Mouse (Mus musculus): ENCODE measurements around the gene Fam69a. TPM values are rescaled to one million over a fixed set of nuclear protein-coding genes. Genes with fewer than 3 reads are reported as not detected.
"Not testable (repeated sequence)": the region's sequence is repeated elsewhere in the genome, so short reads cannot be mapped to it uniquely, and the experiment has no call there.

The Fam69a gene
- polyA plus RNA-seq, 1 experiment from 2014 or later = 50.0 TPM

DNA sequence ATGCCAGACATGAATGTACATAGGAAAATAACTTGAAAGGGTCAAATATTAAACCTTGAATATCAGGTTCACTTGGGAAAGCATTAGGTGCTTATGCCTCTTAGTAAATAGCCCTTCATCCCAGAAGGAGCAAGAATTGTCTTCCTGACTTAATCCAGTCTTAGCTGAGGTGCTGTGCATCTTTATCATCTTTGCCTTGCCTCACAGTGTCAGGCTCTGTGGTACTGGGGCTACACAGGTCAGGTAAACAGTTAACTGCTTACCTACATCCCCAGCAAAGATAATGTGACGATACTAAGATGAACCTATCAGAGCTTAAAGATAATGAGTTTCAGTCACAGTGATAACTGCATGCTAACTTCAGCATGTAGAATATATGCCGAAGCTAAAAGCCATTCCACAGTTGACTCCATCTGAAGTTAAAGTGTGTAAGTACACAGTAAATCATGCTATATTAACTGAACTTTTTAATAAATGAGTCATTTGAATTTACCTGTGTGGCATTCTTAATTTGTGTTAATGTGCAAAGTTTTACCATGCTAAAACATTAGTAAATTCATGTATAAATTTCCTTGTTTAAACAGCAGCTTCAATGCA lies 78.3 kb downstream of the Fam69a start:
- peaks cover 51% of the 10 kb centered on the region for H3K36me3 ChIP-seq (replicated peaks)
- H3K4me2 ChIP-seq = no peak overlapping the region
- no peak overlapping the region for H3K9ac ChIP-seq
- H3K4me3 ChIP-seq = no peak overlapping the region
- H3K27ac ChIP-seq = no peak overlapping the region
- 96% methylated on average over 2 of the region's 2 CpGs for WGBS
- no peaks in the 10 kb centered on the region for H3K9me3 ChIP-seq
- H3K27me3 ChIP-seq (replicated peaks) = no peaks in the 10 kb centered on the region
- no peak for ATAC-seq (replicated peaks)
- no peaks in the 10 kb centered on the region for H3K4me1 ChIP-seq

DNA sequence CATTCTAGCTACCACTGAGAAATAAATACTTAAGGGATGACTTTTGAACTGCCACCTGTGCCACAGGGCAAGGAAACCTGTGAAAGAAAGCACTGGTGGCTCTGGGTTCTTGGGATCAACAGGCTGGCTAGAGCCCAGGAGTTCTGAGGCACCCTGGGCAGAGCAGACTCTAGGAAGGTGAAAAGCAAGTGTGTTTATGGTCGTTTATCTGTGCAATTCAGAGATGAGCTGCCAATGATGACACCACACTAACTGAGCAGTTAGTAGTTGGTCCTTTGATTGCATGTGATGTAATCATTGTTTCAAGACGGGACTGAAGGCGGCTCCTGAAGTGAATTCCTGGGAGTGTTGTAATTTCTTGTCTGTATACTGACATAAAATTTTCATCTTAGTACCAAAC lies 82.6 kb downstream of the Fam69a start:
- peaks cover 49% of the 10 kb centered on the region for H3K36me3 ChIP-seq (replicated peaks)
- H3K4me2 ChIP-seq = no peak overlapping the region
- no peak overlapping the region for H3K27ac ChIP-seq
- H3K4me3 ChIP-seq = no peak overlapping the region
- WGBS = 76% methylated on average over 3 of the region's 3 CpGs
- ATAC-seq (replicated peaks) = no peak
- H3K9ac ChIP-seq = no peak overlapping the region
- H3K9me3 ChIP-seq = no peaks in the 10 kb centered on the region
- no peaks in the 10 kb centered on the region for H3K27me3 ChIP-seq (replicated peaks)
- H3K4me1 ChIP-seq = peaks cover 17% of the 10 kb centered on the region

- under 1% methylated on average over 23 of the region's 23 CpGs for WGBS
- Histone ChIP-seq H3K4me2 (peak overlapping the region; percentile 63), H3K4me3 (peak overlapping the region; percentile 100), H3K9me3 (no peaks in the 10 kb centered on the region), H3K36me3 (replicated peaks) (peaks cover 23% of the 10 kb centered on the region), H3K9ac (peak overlapping the region; percentile 99), H3K4me1 (peaks cover 17% of the 10 kb centered on the region), H3K27me3 (replicated peaks) (no peaks in the 10 kb centered on the region), H3K27ac (peak overlapping the region; percentile 88)
- ATAC-seq (replicated peaks) = peak; percentile 53
These were observed 85.8 kb downstream of the Fam69a start for GRCm38 (mm10) chr5:107901014-107901615.

- peak within 1 kb of the TSS; percentile 100 for H3K4me3 ChIP-seq
- no peaks in the 10 kb centered on the region for H3K9me3 ChIP-seq
- H3K4me1 ChIP-seq = peaks cover 17% of the 10 kb centered on the region
- 4% methylated on average over 63 of the region's 66 CpGs for WGBS
- H3K9ac ChIP-seq = peak within 1 kb of the TSS; percentile 99
- ATAC-seq (replicated peaks) = peak; percentile 98
- H3K27me3 ChIP-seq (replicated peaks) = no peaks in the 10 kb centered on the region
- H3K4me2 ChIP-seq = peak within 1 kb of the TSS; percentile 63
- peak within 1 kb of the TSS; percentile 88 for H3K27ac ChIP-seq
- peaks cover 17% of the 10 kb centered on the region for H3K36me3 ChIP-seq (replicated peaks)
These were observed 86.5 kb downstream of the Fam69a start, which contains the start of gene Rpl5 for GRCm38 (mm10) chr5:107900206-107901013. TSS of gene Rpl5 (plus strand) at chr5:107900502.

DNA sequence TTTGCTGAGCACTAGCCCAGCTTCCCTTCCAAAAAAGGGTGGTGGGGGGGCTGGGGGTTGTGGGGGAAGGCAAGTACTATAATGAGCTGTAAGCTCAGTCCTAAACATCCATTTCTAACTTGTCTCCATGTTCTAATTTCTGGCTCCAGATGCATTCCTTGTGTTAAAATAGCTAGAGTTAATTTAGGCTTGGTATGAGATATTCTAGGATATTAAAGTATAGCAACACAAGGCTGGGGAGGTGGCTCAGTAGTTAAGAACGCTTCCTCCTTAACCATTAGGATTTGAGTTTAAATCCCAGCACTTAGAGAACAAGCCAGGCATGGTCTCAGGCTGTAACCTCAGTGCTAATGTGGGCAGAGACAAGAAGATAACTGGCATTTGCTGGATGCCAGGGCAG lies 90.6 kb downstream of the Fam69a start:
- 72% methylated on average over 1 of the region's 1 CpGs for WGBS
- H3K9ac ChIP-seq = no peak overlapping the region
- H3K36me3 ChIP-seq (replicated peaks) = no peaks in the 10 kb centered on the region
- peaks cover under 1% of the 10 kb centered on the region; the same call in 1 of the 2 replicates for H3K4me1 ChIP-seq
- no peaks in the 10 kb centered on the region for H3K27me3 ChIP-seq (replicated peaks)
- H3K9me3 ChIP-seq = no peaks in the 10 kb centered on the region
- no peak for ATAC-seq (replicated peaks)
- no peak overlapping the region for H3K4me2 ChIP-seq
- H3K27ac ChIP-seq = no peak overlapping the region
- H3K4me3 ChIP-seq = no peak overlapping the region

DNA sequence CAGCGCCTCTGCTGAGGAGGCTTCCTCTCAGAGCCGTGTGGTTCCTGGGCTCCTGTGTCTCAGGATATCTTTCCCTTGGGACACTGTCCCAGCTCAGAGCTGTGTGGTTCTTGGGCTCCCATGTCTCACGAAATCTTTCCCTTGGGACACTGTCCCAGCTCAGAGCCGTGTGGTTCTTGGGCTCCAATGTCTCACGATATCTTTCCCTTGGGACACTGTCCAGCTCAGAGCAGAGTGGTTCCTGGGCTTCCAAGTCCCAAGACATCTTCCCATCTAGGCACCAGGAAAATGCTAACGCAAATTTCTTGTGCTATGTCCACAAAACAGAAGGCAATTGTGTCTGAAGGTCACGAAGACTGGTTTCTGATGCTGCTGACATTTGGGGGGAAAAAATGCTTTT lies 92.2 kb downstream of the Fam69a start:
- H3K36me3 ChIP-seq (replicated peaks) = no peaks in the 10 kb centered on the region
- ATAC-seq (replicated peaks) = no peak
- no peak overlapping the region for H3K27ac ChIP-seq
- H3K4me2 ChIP-seq = no peak overlapping the region
- H3K4me3 ChIP-seq = no peak overlapping the region
- H3K4me1 ChIP-seq = no peaks in the 10 kb centered on the region
- H3K9me3 ChIP-seq = no peaks in the 10 kb centered on the region
- H3K9ac ChIP-seq = no peak overlapping the region
- no peaks in the 10 kb centered on the region for H3K27me3 ChIP-seq (replicated peaks)
- WGBS = 75% methylated on average over 7 of the region's 7 CpGs

- not testable (repeated sequence) for H3K36me3 ChIP-seq (replicated peaks); H3K27me3 ChIP-seq (replicated peaks); ATAC-seq (replicated peaks); H3K9ac ChIP-seq; H3K9me3 ChIP-seq; H3K4me2 ChIP-seq; H3K27ac ChIP-seq; H3K4me1 ChIP-seq; H3K4me3 ChIP-seq
- WGBS = 86% methylated on average over 1 of the region's 1 CpGs
These were observed 95.4 kb downstream of the Fam69a start for GRCm38 (mm10) chr5:107891515-107891914.

DNA sequence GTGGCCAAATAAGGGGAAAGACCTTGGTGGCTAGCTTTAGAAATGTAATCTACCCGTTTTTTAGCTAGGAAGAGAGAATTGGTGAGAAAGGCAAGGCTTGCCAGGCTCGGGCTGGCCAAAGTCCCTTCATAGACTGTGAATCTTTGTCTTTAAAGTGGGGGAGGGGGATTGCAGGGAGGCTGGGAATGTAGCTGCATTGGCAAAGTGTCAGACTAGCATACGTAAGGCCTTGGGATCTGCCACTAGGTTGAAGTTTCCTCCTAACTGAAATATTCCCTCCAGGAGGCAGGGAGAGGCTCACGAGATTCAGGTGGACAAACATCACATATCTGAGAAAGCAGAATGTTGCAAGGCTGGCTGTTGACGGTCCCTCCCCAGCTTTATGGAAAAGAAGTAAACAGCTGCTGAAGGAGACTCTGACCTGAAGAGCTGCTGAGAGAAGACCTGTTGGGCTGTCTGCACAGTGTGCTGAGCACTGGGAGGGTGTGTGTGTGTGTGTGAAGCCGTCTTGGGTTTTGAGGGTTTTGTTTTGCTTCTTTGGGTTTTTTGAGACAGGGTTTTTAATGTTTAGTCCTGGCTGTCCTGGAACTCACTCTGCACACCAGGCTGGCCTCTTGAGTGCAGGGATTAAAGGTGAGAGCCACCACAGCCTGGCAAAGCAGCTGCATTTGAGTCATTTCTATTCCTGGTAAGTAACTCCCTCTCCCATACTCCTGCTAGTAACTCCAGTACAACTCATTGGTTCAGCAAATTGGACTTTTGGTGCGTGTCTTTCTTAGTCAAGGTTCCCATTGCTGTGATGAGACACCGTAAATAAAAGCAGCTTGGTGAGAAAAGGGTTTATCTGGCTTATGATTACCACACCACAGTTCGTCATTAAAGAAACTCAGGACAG lies 96.6 kb downstream of the Fam69a start:
- H3K27me3 ChIP-seq (replicated peaks) = no peaks in the 10 kb centered on the region
- H3K9ac ChIP-seq = no peak overlapping the region
- H3K4me3 ChIP-seq = no peak overlapping the region
- H3K9me3 ChIP-seq = no peaks in the 10 kb centered on the region
- no peaks in the 10 kb centered on the region for H3K4me1 ChIP-seq
- H3K36me3 ChIP-seq (replicated peaks) = no peaks in the 10 kb centered on the region
- no peak overlapping the region for H3K27ac ChIP-seq
- WGBS = 60% methylated on average over 9 of the region's 9 CpGs
- no peak overlapping the region for H3K4me2 ChIP-seq
- no peak for ATAC-seq (replicated peaks)

GRCm38 (mm10) chr5:107880710-107881109 lies 106.2 kb downstream of the Fam69a start:
- Histone ChIP-seq H3K9ac (no peak overlapping the region), H3K4me2 (no peak overlapping the region), H3K4me3 (no peak overlapping the region), H3K9me3 (no peaks in the 10 kb centered on the region), H3K27ac (no peak overlapping the region), H3K36me3 (replicated peaks) (no peaks in the 10 kb centered on the region), H3K27me3 (replicated peaks) (no peaks in the 10 kb centered on the region), H3K4me1 (no peaks in the 10 kb centered on the region)
- ATAC-seq (replicated peaks) = no peak
- 80% methylated on average over 5 of the region's 5 CpGs for WGBS

GRCm38 (mm10) chr5:107877053-107877452 lies 109.8 kb downstream of the Fam69a start:
- H3K27ac ChIP-seq = no peak overlapping the region
- no peak overlapping the region for H3K4me2 ChIP-seq
- ATAC-seq (replicated peaks) = no peak
- no peaks in the 10 kb centered on the region for H3K9me3 ChIP-seq
- H3K4me3 ChIP-seq = no peak overlapping the region
- no peaks in the 10 kb centered on the region for H3K36me3 ChIP-seq (replicated peaks)
- H3K9ac ChIP-seq = no peak overlapping the region
- H3K27me3 ChIP-seq (replicated peaks) = no peaks in the 10 kb centered on the region
- H3K4me1 ChIP-seq = no peaks in the 10 kb centered on the region
- 82% methylated on average over 1 of the region's 1 CpGs for WGBS

DNA sequence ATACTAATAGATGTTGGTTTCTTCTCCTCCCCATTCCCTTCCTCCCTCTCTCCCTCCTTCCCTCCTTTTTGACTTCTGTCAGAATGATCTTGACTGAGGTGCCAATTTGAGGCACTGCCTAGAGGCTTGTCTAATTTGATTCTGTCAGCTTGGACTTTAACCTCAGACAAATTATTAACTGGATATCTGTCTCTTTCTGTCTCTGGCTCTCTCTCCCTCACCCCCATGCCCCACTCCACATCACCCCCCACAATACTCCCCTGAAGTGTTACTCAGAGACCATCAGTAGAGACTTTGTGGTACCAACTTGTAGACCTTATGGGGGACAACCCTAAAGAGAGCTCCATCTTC lies 111.6 kb downstream of the Fam69a start:
- H3K27me3 ChIP-seq (replicated peaks) = 0 out of 2 replicates have a peak, but pooled peaks cover 3% of the 10 kb centered on the region
- no peak overlapping the region for H3K9ac ChIP-seq
- no peak overlapping the region for H3K27ac ChIP-seq
- H3K4me2 ChIP-seq = no peak overlapping the region
- no peak overlapping the region for H3K4me3 ChIP-seq
- H3K9me3 ChIP-seq = no peaks in the 10 kb centered on the region
- no peaks in the 10 kb centered on the region for H3K4me1 ChIP-seq
- no peak for ATAC-seq (replicated peaks)
- H3K36me3 ChIP-seq (replicated peaks) = no peaks in the 10 kb centered on the region
